Mouse (Mus musculus) ovary, adult 10 weeks (tissue): ENCODE data around the gene Gm13285. TPM values are rescaled to one million over a fixed set of nuclear protein-coding genes. Genes with fewer than 3 reads are reported as not detected.

ENCODE experiments used
- polyA plus RNA-seq: library from polyadenylated mRNA; stranded (reverse); fragments of 350-450 nt; fragmentation: Illumina TruSeq; extraction: RNeasy Lipid Tissue Mini Kit (QIAGEN cat#74804); gene quantifications from one replicate; pipeline ENCODE4 v1.2.3, GENCODE M21; 2014

The Gm13285 gene
- polyA plus RNA-seq, result not detected

DNA sequence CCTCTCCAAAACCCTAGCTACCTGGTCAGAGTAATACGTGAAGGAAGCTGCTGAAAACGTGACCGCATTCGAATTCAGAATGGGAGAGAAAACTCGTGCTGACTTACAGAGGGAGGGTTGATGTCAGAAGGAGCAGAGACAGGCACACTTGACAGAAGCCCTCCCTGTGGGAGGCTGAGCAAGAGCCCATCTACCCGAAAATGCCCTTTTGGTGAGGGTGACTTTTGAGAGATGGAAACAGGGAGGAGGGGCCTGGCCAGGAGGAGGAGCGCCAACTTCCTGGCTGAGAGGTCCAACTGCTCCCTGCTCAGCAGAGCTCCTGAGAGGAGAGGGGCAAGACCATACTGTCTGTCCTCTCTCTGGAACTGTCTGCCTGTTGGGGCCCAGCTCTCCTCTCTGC lies at the start of gene Gm13285:
Gm13285 (plus strand) TSS at position 301 of the 400 bp plus-strand sequence.

DNA sequence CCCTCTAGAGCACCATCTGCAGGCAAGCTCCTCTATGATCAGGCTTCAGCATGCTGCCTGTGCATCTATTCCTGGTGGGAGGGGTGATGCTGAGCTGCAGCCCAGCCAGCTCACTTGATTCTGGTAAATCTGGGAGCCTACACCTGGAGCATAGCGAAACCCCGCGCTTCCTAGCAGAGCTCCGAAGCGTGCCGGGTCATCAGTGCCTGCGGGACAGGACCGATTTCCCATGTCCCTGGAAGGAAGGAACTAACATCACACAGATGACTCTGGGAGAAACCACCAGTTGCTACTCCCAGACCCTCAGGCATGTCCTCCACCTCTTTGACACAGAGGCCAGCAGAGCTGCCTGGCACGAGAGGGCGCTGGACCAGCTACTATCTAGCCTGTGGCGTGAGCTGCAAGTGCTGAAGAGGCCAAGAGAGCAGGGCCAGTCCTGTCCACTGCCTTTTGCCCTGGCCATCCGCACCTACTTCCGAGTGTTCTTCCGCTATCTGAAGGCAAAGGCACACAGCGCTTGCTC lies 44.6 kb upstream of the Gm13285 start, which contains the start of gene Gm13271:
Gm13271 (plus strand) TSS at position 51 of the 523 bp plus-strand sequence.

DNA sequence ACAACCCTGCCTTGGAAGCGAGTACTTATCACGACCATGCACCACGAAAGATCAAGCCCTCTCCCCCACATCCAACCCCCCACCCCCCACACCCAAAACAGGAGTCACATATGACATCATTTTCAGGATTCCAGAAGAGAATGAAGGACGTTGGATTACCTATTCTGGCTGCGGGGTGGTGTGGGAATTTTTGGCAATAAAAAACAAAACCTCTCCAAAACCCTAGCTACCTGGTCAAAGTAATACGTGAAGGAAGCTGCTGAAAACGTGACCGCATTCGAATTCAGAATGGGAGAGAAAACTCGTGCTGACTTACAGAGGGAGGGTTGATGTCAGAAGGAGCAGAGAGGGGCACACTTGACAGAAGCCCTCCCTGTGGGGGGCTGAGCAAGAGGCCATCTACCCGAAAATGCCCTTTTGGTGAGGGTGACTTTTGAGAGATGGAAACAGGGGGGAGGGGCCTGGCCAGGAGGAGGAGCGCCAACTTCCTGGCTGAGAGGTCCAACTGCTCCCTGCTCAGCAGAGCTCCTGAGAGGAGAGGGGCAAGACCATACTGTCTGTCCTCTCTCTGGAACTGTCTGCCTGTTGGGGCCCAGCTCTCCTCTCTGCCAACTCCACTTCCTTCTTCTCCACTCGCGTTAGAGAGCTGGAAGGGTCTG lies 39.7 kb upstream of the Gm13285 start, which contains the start of gene Gm13283:
Gm13283 (plus strand) TSS at position 510 of the 659 bp plus-strand sequence.

DNA sequence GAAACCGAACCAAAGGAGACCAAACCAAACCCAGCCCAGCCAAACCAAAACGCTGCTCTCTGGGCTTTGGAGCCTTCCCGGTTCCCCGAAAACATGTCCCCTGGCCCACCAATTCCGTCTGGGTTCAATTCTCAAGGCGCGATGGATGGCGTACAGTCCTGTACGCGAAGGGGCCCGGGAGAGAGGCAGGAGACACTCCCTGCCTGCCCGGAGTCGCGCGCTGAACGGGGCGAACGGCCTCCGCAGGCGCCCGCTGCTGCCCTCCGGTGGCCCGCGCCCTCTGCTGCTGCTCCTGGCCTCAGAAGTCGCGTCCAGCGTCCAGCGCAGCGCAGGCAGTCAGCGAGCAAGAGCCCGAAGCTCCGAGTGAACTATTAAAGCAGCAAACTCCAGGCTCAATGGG lies 25.9 kb upstream of the Gm13285 start, which contains the start of gene Gm13290:
Gm13290 (plus strand) TSS at position 301 of the 400 bp plus-strand sequence.

DNA sequence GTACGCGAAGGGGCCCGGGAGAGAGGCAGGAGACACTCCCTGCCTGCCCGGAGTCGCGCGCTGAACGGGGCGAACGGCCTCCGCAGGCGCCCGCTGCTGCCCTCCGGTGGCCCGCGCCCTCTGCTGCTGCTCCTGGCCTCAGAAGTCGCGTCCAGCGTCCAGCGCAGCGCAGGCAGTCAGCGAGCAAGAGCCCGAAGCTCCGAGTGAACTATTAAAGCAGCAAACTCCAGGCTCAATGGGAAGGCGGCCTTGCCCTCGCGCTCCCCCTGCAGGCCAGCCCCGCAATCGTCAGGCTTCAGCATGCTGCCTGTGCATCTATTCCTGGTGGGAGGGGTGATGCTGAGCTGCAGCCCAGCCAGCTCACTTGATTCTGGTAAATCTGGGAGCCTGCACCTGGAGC lies 22.8 kb upstream of the Gm13285 start, which contains the start of gene Gm13289:
Gm13289 (plus strand) TSS at position 301 of the 400 bp plus-strand sequence.

DNA sequence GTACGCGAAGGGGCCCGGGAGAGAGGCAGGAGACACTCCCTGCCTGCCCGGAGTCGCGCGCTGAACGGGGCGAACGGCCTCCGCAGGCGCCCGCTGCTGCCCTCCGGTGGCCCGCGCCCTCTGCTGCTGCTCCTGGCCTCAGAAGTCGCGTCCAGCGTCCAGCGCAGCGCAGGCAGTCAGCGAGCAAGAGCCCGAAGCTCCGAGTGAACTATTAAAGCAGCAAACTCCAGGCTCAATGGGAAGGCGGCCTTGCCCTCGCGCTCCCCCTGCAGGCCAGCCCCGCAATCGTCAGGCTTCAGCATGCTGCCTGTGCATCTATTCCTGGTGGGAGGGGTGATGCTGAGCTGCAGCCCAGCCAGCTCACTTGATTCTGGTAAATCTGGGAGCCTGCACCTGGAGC lies 19.9 kb upstream of the Gm13285 start, which contains the start of gene Gm13272:
Gm13272 (plus strand) TSS at position 301 of the 400 bp plus-strand sequence.

DNA sequence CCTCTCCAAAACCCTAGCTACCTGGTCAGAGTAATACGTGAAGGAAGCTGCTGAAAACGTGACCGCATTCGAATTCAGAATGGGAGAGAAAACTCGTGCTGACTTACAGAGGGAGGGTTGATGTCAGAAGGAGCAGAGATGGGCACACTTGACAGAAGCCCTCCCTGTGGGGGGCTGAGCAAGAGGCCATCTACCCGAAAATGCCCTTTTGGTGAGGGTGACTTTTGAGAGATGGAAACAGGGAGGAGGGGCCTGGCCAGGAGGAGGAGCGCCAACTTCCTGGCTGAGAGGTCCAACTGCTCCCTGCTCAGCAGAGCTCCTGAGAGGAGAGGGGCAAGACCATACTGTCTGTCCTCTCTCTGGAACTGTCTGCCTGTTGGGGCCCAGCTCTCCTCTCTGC lies 17.6 kb upstream of the Gm13285 start, which contains the start of gene Ifnz:
Ifnz (plus strand) TSS at position 301 of the 400 bp plus-strand sequence.

DNA sequence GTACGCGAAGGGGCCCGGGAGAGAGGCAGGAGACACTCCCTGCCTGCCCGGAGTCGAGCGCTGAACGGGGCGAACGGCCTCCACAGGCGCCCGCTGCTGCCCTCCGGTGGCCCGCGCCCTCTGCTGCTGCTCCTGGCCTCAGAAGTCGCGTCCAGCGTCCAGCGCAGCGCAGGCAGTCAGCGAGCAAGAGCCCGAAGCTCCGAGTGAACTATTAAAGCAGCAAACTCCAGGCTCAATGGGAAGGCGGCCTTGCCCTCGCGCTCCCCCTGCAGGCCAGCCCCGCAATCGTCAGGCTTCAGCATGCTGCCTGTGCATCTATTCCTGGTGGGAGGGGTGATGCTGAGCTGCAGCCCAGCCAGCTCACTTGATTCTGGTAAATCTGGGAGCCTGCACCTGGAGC lies 14.1 kb upstream of the Gm13285 start, which contains the start of gene Gm13276:
Gm13276 (plus strand) TSS at position 301 of the 400 bp plus-strand sequence.

DNA sequence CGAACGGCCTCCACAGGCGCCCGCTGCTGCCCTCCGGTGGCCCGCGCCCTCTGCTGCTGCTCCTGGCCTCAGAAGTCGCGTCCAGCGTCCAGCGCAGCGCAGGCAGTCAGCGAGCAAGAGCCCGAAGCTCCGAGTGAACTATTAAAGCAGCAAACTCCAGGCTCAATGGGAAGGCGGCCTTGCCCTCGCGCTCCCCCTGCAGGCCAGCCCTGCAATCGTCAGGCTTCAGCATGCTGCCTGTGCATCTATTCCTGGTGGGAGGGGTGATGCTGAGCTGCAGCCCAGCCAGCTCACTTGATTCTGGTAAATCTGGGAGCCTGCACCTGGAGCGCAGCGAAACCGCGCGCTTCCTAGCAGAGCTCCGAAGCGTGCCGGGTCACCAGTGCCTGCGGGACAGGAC lies 11.1 kb upstream of the Gm13285 start, which contains the start of gene Gm13277:
Gm13277 (plus strand) TSS at position 231 of the 400 bp plus-strand sequence.

DNA sequence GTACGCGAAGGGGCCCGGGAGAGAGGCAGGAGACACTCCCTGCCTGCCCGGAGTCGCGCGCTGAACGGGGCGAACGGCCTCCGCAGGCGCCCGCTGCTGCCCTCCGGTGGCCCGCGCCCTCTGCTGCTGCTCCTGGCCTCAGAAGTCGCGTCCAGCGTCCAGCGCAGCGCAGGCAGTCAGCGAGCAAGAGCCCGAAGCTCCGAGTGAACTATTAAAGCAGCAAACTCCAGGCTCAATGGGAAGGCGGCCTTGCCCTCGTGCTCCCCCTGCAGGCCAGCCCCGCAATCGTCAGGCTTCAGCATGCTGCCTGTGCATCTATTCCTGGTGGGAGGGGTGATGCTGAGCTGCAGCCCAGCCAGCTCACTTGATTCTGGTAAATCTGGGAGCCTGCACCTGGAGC lies 8.2 kb upstream of the Gm13285 start, which contains the start of gene Gm13278:
Gm13278 (plus strand) TSS at position 301 of the 400 bp plus-strand sequence.

DNA sequence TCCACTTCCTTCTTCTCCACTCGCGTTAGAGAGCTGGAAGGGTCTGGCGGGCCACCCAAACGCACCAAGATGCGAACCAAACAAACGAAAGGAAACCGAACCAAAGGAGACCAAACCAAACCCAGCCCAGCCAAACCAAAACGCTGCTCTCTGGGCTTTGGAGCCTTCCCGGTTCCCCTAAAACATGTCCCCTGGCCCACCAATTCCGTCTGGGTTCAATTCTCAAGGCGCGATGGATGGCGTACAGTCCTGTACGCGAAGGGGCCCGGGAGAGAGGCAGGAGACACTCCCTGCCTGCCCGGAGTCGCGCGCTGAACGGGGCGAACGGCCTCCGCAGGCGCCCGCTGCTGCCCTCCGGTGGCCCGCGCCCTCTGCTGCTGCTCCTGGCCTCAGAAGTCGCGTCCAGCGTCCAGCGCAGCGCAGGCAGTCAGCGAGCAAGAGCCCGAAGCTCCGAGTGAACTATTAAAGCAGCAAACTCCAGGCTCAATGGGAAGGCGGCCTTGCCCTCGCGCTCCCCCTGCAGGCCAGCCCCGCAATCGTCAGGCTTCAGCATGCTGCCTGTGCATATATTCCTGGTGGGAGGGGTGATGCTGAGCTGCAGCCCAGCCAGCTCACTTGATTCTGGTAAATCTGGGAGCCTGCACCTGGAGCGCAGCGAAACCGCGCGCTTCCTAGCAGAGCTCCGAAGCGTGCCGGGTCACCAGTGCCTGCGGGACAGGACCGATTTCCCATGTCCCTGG lies 5.4 kb upstream of the Gm13285 start, which contains the start of gene Gm13275:
Gm13275 (plus strand) TSS at position 552 of the 740 bp plus-strand sequence.

DNA sequence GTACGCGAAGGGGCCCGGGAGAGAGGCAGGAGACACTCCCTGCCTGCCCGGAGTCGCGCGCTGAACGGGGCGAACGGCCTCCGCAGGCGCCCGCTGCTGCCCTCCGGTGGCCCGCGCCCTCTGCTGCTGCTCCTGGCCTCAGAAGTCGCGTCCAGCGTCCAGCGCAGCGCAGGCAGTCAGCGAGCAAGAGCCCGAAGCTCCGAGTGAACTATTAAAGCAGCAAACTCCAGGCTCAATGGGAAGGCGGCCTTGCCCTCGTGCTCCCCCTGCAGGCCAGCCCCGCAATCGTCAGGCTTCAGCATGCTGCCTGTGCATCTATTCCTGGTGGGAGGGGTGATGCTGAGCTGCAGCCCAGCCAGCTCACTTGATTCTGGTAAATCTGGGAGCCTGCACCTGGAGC lies 2.4 kb upstream of the Gm13285 start, which contains the start of gene Gm13279:
Gm13279 (plus strand) TSS at position 301 of the 400 bp plus-strand sequence.

DNA sequence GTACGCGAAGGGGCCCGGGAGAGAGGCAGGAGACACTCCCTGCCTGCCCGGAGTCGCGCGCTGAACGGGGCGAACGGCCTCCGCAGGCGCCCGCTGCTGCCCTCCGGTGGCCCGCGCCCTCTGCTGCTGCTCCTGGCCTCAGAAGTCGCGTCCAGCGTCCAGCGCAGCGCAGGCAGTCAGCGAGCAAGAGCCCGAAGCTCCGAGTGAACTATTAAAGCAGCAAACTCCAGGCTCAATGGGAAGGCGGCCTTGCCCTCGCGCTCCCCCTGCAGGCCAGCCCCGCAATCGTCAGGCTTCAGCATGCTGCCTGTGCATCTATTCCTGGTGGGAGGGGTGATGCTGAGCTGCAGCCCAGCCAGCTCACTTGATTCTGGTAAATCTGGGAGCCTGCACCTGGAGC lies 3.5 kb downstream of the Gm13285 start, which contains the start of gene Gm13287:
Gm13287 (plus strand) TSS at position 301 of the 400 bp plus-strand sequence.

DNA sequence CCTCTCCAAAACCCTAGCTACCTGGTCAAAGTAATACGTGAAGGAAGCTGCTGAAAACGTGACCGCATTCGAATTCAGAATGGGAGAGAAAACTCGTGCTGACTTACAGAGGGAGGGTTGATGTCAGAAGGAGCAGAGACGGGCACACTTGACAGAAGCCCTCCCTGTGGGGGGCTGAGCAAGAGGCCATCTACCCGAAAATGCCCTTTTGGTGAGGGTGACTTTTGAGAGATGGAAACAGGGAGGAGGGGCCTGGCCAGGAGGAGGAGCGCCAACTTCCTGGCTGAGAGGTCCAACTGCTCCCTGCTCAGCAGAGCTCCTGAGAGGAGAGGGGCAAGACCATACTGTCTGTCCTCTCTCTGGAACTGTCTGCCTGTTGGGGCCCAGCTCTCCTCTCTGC lies 5.8 kb downstream of the Gm13285 start, which contains the start of gene Gm13288:
Gm13288 (plus strand) TSS at position 301 of the 400 bp plus-strand sequence.

DNA sequence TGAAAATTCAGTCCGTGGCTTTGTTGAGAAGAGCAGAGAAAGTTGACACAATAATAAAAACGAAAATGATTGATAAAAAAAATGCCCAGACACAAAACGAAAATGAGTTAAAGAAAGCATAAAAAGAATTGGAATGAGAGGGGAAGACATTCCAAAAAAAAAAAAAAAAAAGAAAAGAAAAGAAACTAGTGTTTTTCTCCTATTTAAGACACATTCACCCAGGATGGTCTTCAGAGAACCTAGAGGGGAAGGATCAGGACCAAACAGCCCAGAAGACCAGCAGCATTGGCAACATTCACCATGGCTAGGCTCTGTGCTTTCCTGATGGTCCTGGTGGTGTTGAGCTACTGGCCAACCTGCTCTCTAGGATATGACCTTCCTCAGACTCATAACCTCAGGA lies 16.5 kb downstream of the Gm13285 start, which contains the start of gene Ifna7:
Ifna7 (plus strand) TSS at position 301 of the 400 bp plus-strand sequence.

DNA sequence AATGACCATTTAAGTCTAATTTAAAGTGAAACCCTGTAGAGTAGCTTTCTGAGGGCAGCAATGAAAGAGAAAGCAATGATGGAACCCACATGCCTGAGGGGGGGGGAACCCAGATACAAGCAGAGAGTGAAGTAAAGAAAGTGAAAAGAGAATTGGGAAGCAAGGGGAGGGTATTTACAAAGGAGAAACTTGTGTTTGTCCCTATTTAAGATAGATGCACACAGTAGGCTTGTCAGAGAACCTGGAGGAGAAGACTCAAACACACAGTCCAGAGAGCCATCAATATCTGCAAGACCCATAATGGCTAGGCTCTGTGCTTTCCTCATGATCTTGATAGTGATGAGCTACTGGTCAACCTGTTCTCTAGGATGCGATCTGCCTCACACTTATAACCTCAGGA lies 20.2 kb downstream of the Gm13285 start, which contains the start of gene Ifna11:
Ifna11 (plus strand) TSS at position 301 of the 400 bp plus-strand sequence.

DNA sequence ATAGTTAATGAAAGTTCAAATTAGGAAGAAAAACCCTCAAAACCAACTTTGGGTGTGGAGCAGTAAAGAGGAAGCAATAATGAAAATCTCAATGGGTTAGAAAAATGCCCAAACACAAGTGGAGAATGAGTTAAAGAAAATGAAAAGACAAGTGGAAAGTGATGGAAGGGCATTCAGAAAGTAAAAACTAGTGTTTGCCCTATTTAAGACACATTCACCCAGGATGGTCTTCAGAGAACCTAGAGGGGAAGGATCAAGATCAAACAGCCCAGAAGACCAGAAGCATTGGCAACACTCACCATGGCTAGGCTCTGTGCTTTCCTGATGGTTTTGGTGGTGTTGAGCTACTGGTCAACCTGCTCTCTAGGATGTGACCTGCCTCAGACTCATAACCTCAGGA lies 27.7 kb downstream of the Gm13285 start, which contains the start of gene Ifna6:
Ifna6 (plus strand) TSS at position 301 of the 400 bp plus-strand sequence.

DNA sequence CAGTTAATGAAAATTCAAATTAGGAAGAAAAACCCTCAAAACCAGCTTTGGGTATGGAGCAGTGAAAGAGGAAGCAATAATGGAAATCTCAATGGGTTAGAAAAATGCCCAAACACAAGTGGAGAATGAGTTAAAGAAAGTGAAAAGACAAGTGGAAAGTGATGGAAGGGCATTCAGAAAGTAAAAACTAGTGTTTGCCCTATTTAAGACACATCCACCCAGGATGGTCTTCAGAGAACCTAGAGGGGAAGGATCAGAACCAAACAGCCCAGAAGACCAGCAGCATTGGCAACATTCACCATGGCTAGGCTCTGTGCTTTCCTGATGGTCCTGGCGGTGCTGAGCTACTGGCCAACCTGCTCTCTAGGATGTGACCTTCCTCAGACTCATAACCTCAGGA lies 35.8 kb downstream of the Gm13285 start, which contains the start of gene Ifna5:
Ifna5 (plus strand) TSS at position 301 of the 400 bp plus-strand sequence.

DNA sequence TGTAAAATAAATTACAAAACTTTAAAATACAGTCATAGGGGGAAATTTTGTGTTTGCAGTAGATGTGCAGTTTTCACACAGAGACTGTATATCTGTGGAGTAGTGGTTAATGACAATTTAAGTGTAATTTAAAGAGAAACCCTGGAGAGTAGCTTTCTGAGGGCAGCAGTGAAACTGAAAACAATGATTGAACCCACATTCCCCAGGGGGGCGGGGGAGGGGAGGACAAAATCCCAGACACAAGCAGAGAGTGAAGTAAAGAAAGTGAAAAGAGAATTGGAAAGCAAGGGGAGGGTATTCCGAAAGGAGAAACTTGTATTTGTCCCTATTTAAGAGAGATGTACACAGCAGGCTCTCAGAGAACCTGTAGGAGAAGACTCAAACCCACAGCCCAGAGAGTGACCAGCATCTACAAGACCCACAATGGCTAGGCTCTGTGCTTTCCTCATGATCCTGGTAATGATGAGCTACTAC lies 42.0 kb downstream of the Gm13285 start, which contains the start of gene Ifna4:
Ifna4 (plus strand) TSS at position 424 of the 474 bp plus-strand sequence.

DNA sequence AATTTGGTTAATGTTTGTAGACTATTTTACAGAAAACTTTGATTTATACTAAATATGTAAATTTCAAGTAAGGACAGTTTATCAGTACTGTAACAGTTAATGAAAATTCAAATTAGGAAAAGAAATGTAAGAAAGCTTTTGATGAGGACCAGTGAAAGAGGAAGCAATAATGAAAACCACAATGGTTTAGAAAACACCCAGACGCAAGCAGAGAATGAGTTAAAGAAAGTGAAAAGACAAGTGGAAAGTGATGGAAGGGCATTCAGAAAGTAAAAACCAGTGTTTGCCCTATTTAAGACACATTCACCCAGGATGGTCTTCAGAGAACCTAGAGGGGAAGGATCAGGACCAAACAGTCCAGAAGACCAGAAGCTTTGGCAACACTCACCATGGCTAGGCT lies 50.2 kb downstream of the Gm13285 start, which contains the start of gene Ifna1:
Ifna1 (plus strand) TSS at position 390 of the 400 bp plus-strand sequence.

